Mouse (Mus musculus): ENCODE measurements around the gene Spaca4. TPM values are rescaled to one million over a fixed set of nuclear protein-coding genes. Genes with fewer than 3 reads are reported as not detected.

The Spaca4 gene
- polyA plus RNA-seq, 1 experiment = not detected

GRCm38 (mm10) chr7:45742338-45742737 is 16.7 kb upstream of the Spaca4 start:
- Histone ChIP-seq H3K27me3 (ENCODE audit: control insufficient read depth, insufficient read depth, low read length) (no peaks in the 10 kb centered on the region), H3K27ac (ENCODE audit: insufficient read depth, low read length) (peak overlapping the region; percentile 32; the same call in 1 of the 2 replicates), H3K4me1 (ENCODE audit: control insufficient read depth, insufficient read depth, low read length) (no peaks in the 10 kb centered on the region), H3K4me3 (replicated peaks; ENCODE audit: insufficient read depth, low read depth, low read length) (peak overlapping the region; percentile 63)
- no peak for TF ChIP-seq POLR2A (IDR thresholded peaks at IDR 0.05; ENCODE audit: borderline replicate concordance, insufficient read depth, low read length)
- TF ChIP-seq CTCF (IDR thresholded peaks at IDR 0.05; ENCODE audit: borderline replicate concordance, insufficient read depth, low read depth, low read length) = peak; percentile 24; the same call in 1 of the 2 replicates
- 14% methylated on average over 19 of the region's 19 CpGs for WGBS
- peak; percentile 51 to 66 for DNase-seq

- Histone ChIP-seq H3K4me3 (replicated peaks; ENCODE audit: insufficient read depth, low read depth, low read length) (peak overlapping the region; percentile 63), H3K27ac (ENCODE audit: insufficient read depth, low read length) (peak overlapping the region; percentile 32; the same call in 1 of the 2 replicates), H3K4me1 (ENCODE audit: control insufficient read depth, insufficient read depth, low read length) (no peaks in the 10 kb centered on the region), H3K27me3 (ENCODE audit: control insufficient read depth, insufficient read depth, low read length) (no peaks in the 10 kb centered on the region)
- TF ChIP-seq POLR2A (IDR thresholded peaks at IDR 0.05; ENCODE audit: borderline replicate concordance, insufficient read depth, low read length) (no peak), CTCF (IDR thresholded peaks at IDR 0.05; ENCODE audit: borderline replicate concordance, insufficient read depth, low read depth, low read length) (no peak)
- 44% methylated on average over 11 of the region's 11 CpGs for WGBS
- peak in 1 of 2 experiments; percentile 38 for DNase-seq
Observed at GRCm38 (mm10) chr7:45741777-45742176, 16.2 kb upstream of the Spaca4 start.

GRCm38 (mm10) chr7:45741308-45741707 is 15.7 kb upstream of the Spaca4 start:
- H3K4me1 ChIP-seq (ENCODE audit: control insufficient read depth, insufficient read depth, low read length) = no peaks in the 10 kb centered on the region
- TF ChIP-seq POLR2A (IDR thresholded peaks at IDR 0.05; ENCODE audit: borderline replicate concordance, insufficient read depth, low read length) (no peak), CTCF (IDR thresholded peaks at IDR 0.05; ENCODE audit: borderline replicate concordance, insufficient read depth, low read depth, low read length) (no peak)
- H3K27me3 ChIP-seq (ENCODE audit: control insufficient read depth, insufficient read depth, low read length) = no peaks in the 10 kb centered on the region
- no peak overlapping the region for H3K4me3 ChIP-seq (replicated peaks; ENCODE audit: insufficient read depth, low read depth, low read length)
- H3K27ac ChIP-seq (ENCODE audit: insufficient read depth, low read length) = no peak overlapping the region
- WGBS = 90% methylated on average over 12 of the region's 12 CpGs
- no peak for DNase-seq

- Histone ChIP-seq H3K4me3 (replicated peaks; ENCODE audit: insufficient read depth, low read depth, low read length) (no peak overlapping the region), H3K4me1 (ENCODE audit: control insufficient read depth, insufficient read depth, low read length) (no peaks in the 10 kb centered on the region), H3K27ac (ENCODE audit: insufficient read depth, low read length) (no peak overlapping the region), H3K27me3 (ENCODE audit: control insufficient read depth, insufficient read depth, low read length) (no peaks in the 10 kb centered on the region)
- WGBS = 63% methylated on average over 10 of the region's 10 CpGs
- TF ChIP-seq POLR2A (IDR thresholded peaks at IDR 0.05; ENCODE audit: borderline replicate concordance, insufficient read depth, low read length) (no peak), CTCF (IDR thresholded peaks at IDR 0.05; ENCODE audit: borderline replicate concordance, insufficient read depth, low read depth, low read length) (no peak)
- DNase-seq = no peak
Observed at GRCm38 (mm10) chr7:45739820-45740219, 14.2 kb upstream of the Spaca4 start.

- H3K4me1 ChIP-seq (ENCODE audit: control insufficient read depth, insufficient read depth, low read length) = no peaks in the 10 kb centered on the region
- peak; percentile 80 to 82 for DNase-seq
- H3K27ac ChIP-seq (ENCODE audit: insufficient read depth, low read length) = no peak overlapping the region
- WGBS = 6% methylated on average over 9 of the region's 9 CpGs
- H3K27me3 ChIP-seq (ENCODE audit: control insufficient read depth, insufficient read depth, low read length) = no peaks in the 10 kb centered on the region
- TF ChIP-seq POLR2A (IDR thresholded peaks at IDR 0.05; ENCODE audit: borderline replicate concordance, insufficient read depth, low read length) (no peak), CTCF (IDR thresholded peaks at IDR 0.05; ENCODE audit: borderline replicate concordance, insufficient read depth, low read depth, low read length) (peak; percentile 79)
- H3K4me3 ChIP-seq (replicated peaks; ENCODE audit: insufficient read depth, low read depth, low read length) = no peak overlapping the region
Observed at GRCm38 (mm10) chr7:45739162-45739763, 13.7 kb upstream of the Spaca4 start.

- 61% methylated on average over 5 of the region's 5 CpGs for WGBS
- Histone ChIP-seq H3K4me3 (replicated peaks; ENCODE audit: insufficient read depth, low read depth, low read length) (no peak overlapping the region), H3K4me1 (ENCODE audit: control insufficient read depth, insufficient read depth, low read length) (no peaks in the 10 kb centered on the region), H3K27me3 (ENCODE audit: control insufficient read depth, insufficient read depth, low read length) (no peaks in the 10 kb centered on the region), H3K27ac (ENCODE audit: insufficient read depth, low read length) (no peak overlapping the region)
- TF ChIP-seq POLR2A (IDR thresholded peaks at IDR 0.05; ENCODE audit: borderline replicate concordance, insufficient read depth, low read length) = no peak
- no peak for TF ChIP-seq CTCF (IDR thresholded peaks at IDR 0.05; ENCODE audit: borderline replicate concordance, insufficient read depth, low read depth, low read length)
- DNase-seq = no peak
Observed at GRCm38 (mm10) chr7:45733477-45733876, 7.9 kb upstream of the Spaca4 start.

GRCm38 (mm10) chr7:45730727-45731431 is 5.3 kb upstream of the Spaca4 start:
- Histone ChIP-seq H3K4me3 (replicated peaks; ENCODE audit: insufficient read depth, low read depth, low read length) (no peak overlapping the region), H3K4me1 (ENCODE audit: control insufficient read depth, insufficient read depth, low read length) (no peaks in the 10 kb centered on the region), H3K27ac (ENCODE audit: insufficient read depth, low read length) (no peak overlapping the region), H3K27me3 (ENCODE audit: control insufficient read depth, insufficient read depth, low read length) (no peaks in the 10 kb centered on the region)
- DNase-seq = peak in 1 of 2 experiments; percentile 16
- WGBS = 26% methylated on average over 16 of the region's 16 CpGs
- TF ChIP-seq CTCF (IDR thresholded peaks at IDR 0.05; ENCODE audit: borderline replicate concordance, insufficient read depth, low read depth, low read length) (0 out of 2 replicates have a peak, but pooled peaks have one; percentile 6), POLR2A (IDR thresholded peaks at IDR 0.05; ENCODE audit: borderline replicate concordance, insufficient read depth, low read length) (no peak)

GRCm38 (mm10) chr7:45727625-45728024 is 2.0 kb upstream of the Spaca4 start:
- WGBS = 80% methylated on average over 3 of the region's 3 CpGs
- Histone ChIP-seq H3K27ac (ENCODE audit: insufficient read depth, low read length) (no peak overlapping the region), H3K4me1 (ENCODE audit: control insufficient read depth, insufficient read depth, low read length) (no peaks in the 10 kb centered on the region), H3K27me3 (ENCODE audit: control insufficient read depth, insufficient read depth, low read length) (no peaks in the 10 kb centered on the region), H3K4me3 (replicated peaks; ENCODE audit: insufficient read depth, low read depth, low read length) (no peak overlapping the region)
- DNase-seq = no peak
- TF ChIP-seq CTCF (IDR thresholded peaks at IDR 0.05; ENCODE audit: borderline replicate concordance, insufficient read depth, low read depth, low read length) (no peak), POLR2A (IDR thresholded peaks at IDR 0.05; ENCODE audit: borderline replicate concordance, insufficient read depth, low read length) (no peak)
